Mouse (Mus musculus): ENCODE results near the gene Snx1. TPM values are rescaled to one million over a fixed set of nuclear protein-coding genes. Genes with fewer than 3 reads are reported as not detected.
A peak's percentile ranks its signal among the peaks of the same experiment; 100 is the strongest.

Snx1 gene
- polyA plus RNA-seq, 1 experiment from 2014 or later = 101 TPM

- DNase-seq (ENCODE audit: low spot score) = no peak
- 0 out of 2 replicates have a peak, but pooled peaks cover 3% of the 10 kb centered on the region for H3K9me3 ChIP-seq
- no peaks in the 10 kb centered on the region for H3K36me3 ChIP-seq
- H3K27me3 ChIP-seq (ENCODE audit: insufficient read depth, poor library complexity, severe bottlenecking) = peaks cover 29% of the 10 kb centered on the region
- H3K27ac ChIP-seq = no peak overlapping the region
- H3K4me1 ChIP-seq = peaks cover 14% of the 10 kb centered on the region
- WGBS = 87% methylated on average over 7 of the region's 7 CpGs
- no peak overlapping the region for H3K4me3 ChIP-seq
These were observed 53.6 kb downstream of the Snx1 start for GRCm38 (mm10) chr9:66072754-66073153.

GRCm38 (mm10) chr9:66070151-66070550 is 56.2 kb downstream of the Snx1 start:
- DNase-seq (ENCODE audit: low spot score) = no peak
- Histone ChIP-seq H3K4me1 (peaks cover 23% of the 10 kb centered on the region), H3K27ac (peak overlapping the region; percentile 72; the same call in 1 of the 2 replicates), H3K4me3 (peak overlapping the region; percentile 65; the same call in 1 of the 2 replicates), H3K9me3 (0 out of 2 replicates have a peak, but pooled peaks cover 3% of the 10 kb centered on the region), H3K27me3 (ENCODE audit: insufficient read depth, poor library complexity, severe bottlenecking) (peaks cover 43% of the 10 kb centered on the region), H3K36me3 (peaks cover 25% of the 10 kb centered on the region)
- WGBS = 80% methylated on average over 5 of the region's 5 CpGs

DNA sequence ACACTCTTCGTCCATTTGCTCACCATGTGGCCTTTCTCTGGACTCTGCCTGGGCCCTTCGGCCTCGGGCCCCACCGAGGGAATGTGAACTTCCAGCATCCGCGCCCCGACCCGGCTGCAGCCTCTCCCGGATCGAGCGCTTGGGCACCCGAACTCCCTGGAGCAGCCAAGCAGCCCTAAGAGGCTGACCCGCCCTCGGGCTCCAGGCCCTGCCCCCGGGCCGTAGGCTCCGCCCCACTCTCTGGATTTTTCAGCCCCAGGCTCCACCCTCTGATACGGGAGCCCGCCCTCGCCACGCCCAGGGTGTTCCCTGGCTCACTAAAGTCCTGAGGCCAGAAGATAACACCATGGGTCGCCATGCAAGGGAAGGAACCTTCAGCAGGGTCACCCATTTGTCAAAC is 56.8 kb downstream of the Snx1 start, which contains the start of gene Snx22:
Gene Snx22 (minus strand): TSS at position 137 of the 400 bp plus-strand sequence.
- DNase-seq (ENCODE audit: low spot score) = peak; percentile 96
- 0 out of 2 replicates have a peak, but pooled peaks cover 3% of the 10 kb centered on the region for H3K9me3 ChIP-seq
- H3K4me3 ChIP-seq = peak within 1 kb of the TSS; percentile 65
- H3K4me1 ChIP-seq = peaks cover 23% of the 10 kb centered on the region
- WGBS = under 1% methylated on average over 22 of the region's 22 CpGs
- peak within 1 kb of the TSS; percentile 72 for H3K27ac ChIP-seq
- peaks cover 43% of the 10 kb centered on the region for H3K27me3 ChIP-seq (ENCODE audit: insufficient read depth, poor library complexity, severe bottlenecking)
- H3K36me3 ChIP-seq = peaks cover 28% of the 10 kb centered on the region

DNA sequence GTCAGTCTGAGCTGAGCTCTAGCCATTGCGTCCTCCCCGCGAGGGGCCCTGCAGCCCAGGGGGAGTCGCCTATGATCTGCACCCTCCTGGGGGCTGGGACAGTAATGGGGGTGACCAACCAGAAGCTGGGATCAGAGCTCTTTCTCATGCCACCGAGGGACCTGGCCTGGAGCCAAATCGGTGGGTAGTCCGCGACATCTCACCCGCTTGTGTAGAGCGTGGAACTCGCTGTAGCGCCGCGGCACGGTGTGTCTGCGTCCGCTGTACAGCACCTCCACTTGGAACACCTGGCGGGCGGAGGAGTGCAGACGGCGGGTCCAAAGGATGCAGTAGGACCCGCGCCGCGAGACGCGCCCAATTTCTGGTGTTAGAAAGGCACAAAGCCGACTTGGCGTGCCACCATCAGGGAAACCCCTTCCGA is 57.4 kb downstream of the Snx1 start:
- H3K27ac ChIP-seq = peak overlapping the region; percentile 72
- no peaks in the 10 kb centered on the region for H3K9me3 ChIP-seq
- WGBS = 1% methylated on average over 30 of the region's 30 CpGs
- H3K27me3 ChIP-seq (ENCODE audit: insufficient read depth, poor library complexity, severe bottlenecking) = peaks cover 43% of the 10 kb centered on the region
- H3K36me3 ChIP-seq = peaks cover 34% of the 10 kb centered on the region
- no peak for DNase-seq (ENCODE audit: low spot score)
- H3K4me3 ChIP-seq = peak overlapping the region; percentile 65
- H3K4me1 ChIP-seq = peaks cover 23% of the 10 kb centered on the region

DNA sequence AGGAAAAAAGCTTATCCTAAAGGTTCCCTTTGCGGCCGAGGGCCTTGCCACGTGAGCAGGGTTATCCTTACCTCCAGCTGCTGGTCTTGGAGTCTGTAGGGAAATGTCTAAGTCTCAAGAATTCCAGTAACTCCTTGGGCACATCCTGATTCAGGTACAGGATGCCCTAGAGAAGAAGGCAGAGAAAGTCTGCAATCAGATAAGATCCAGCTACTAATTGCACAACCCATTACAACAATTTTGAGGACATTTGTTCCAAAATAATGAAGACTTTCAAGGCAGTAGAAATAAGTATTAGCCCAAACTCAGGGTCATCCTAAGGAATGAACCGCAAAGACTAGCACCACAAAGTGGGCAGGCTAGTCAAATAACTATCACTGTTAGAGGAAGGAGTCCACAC is 58.3 kb downstream of the Snx1 start:
- DNase-seq (ENCODE audit: low spot score) = no peak
- H3K4me1 ChIP-seq = peaks cover 23% of the 10 kb centered on the region
- H3K27ac ChIP-seq = no peak overlapping the region
- peaks cover 43% of the 10 kb centered on the region for H3K27me3 ChIP-seq (ENCODE audit: insufficient read depth, poor library complexity, severe bottlenecking)
- no peaks in the 10 kb centered on the region for H3K9me3 ChIP-seq
- WGBS = 53% methylated on average over 4 of the region's 4 CpGs
- H3K36me3 ChIP-seq = peaks cover 43% of the 10 kb centered on the region
- H3K4me3 ChIP-seq = no peak overlapping the region

DNA sequence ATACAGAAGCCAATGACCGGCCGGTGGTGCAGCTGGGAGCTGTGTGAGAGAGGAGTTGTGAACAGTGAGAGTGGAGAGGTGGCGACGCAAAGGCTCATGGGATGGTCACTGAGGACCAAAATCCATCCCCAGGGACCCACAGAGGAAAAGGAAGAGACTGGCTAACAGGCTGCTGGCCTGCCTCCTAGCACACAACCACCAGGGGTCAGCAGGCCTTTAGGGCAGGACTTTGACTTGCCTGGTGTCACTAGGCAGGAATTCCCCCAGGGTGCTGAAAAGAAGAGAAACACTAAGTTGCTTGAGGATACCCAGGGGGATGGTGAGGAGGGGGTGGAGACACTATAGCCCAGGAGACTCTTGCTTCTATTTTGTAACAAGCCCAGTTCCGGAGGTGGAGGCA is 58.8 kb downstream of the Snx1 start:
- H3K4me1 ChIP-seq = peaks cover 28% of the 10 kb centered on the region
- no peaks in the 10 kb centered on the region for H3K9me3 ChIP-seq
- H3K36me3 ChIP-seq = peaks cover 48% of the 10 kb centered on the region
- no peak overlapping the region for H3K4me3 ChIP-seq
- WGBS = 18% methylated on average over 5 of the region's 5 CpGs
- H3K27ac ChIP-seq = no peak overlapping the region
- peak; percentile 84 for DNase-seq (ENCODE audit: low spot score)
- peaks cover 43% of the 10 kb centered on the region for H3K27me3 ChIP-seq (ENCODE audit: insufficient read depth, poor library complexity, severe bottlenecking)

DNA sequence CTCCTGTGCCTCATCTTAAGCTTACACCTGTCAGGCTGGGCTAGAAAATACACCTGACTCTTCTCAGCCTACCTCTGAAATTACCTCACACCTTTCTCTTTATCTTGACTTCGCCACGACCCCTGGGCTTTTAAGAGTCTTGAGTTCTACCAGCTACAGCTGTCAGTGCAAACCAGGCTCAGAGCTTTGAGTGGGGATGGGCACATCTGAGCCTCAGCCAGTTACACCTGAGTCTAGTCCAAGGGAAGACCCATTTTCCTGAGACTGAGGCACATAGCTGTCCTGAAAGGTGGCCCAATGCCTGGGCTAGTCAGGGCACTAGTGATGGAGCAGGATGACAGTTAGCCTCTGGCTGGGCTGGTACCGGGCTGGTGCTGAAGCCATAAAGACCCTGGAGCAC is 59.6 kb downstream of the Snx1 start:
- Histone ChIP-seq H3K27me3 (ENCODE audit: insufficient read depth, poor library complexity, severe bottlenecking) (peaks cover 43% of the 10 kb centered on the region), H3K4me1 (peaks cover 30% of the 10 kb centered on the region), H3K9me3 (no peaks in the 10 kb centered on the region), H3K36me3 (peaks cover 54% of the 10 kb centered on the region), H3K4me3 (no peak overlapping the region), H3K27ac (no peak overlapping the region)
- no peak for DNase-seq (ENCODE audit: low spot score)
- 80% methylated on average over 3 of the region's 3 CpGs for WGBS

GRCm38 (mm10) chr9:66064316-66064715 is 62.1 kb downstream of the Snx1 start:
- no peak for DNase-seq (ENCODE audit: low spot score)
- H3K36me3 ChIP-seq = peaks cover 54% of the 10 kb centered on the region
- H3K4me3 ChIP-seq = no peak overlapping the region
- H3K9me3 ChIP-seq = no peaks in the 10 kb centered on the region
- peaks cover 36% of the 10 kb centered on the region for H3K4me1 ChIP-seq
- no peak overlapping the region for H3K27ac ChIP-seq
- 96% methylated on average over 11 of the region's 11 CpGs for WGBS
- peaks cover 30% of the 10 kb centered on the region for H3K27me3 ChIP-seq (ENCODE audit: insufficient read depth, poor library complexity, severe bottlenecking)

DNA sequence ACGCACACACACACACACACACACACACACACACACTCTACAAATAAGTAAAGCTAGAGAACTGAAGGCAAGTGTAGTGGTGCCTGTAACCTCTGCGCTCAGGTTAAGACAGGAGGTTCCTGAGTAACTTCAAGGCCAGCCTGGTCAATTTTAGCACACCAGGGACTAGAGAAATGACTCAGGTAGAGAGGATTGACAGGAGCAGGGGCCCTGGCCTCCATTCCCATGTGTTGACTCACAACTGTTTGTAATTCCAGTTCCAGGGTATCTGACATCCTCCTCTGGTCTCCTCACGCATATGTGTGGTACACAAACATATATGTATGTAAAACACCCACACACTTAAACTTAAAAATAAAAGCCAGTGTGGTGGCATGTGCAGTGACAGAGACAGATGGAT is 62.9 kb downstream of the Snx1 start:
- WGBS = 95% methylated on average over 3 of the region's 3 CpGs
- Histone ChIP-seq H3K9me3 (no peaks in the 10 kb centered on the region), H3K4me3 (no peak overlapping the region), H3K27ac (no peak overlapping the region), H3K27me3 (ENCODE audit: insufficient read depth, poor library complexity, severe bottlenecking) (peaks cover 21% of the 10 kb centered on the region), H3K36me3 (peaks cover 54% of the 10 kb centered on the region), H3K4me1 (peaks cover 34% of the 10 kb centered on the region)
- no peak for DNase-seq (ENCODE audit: low spot score)

DNA sequence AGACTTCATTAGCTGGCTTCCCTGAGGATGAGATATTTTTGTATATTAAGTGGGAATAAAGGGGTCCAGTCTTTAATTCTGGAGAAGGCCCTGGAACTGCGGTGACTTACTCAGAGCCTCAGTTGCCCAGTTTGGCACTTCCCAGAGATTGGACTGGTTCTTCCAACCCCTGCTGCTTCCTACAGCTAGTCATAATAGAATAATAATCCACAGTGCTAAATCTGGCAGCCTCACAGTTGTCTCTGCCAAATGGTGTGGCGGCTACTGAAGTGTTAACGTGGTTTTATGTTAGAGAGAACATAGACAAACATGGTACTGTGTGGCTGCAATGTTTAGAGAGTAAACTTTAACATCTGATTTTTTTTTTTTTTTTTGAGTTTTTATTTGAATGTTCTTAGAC is 64.7 kb downstream of the Snx1 start:
- H3K27ac ChIP-seq = peak overlapping the region; percentile 93

GRCm38 (mm10) chr9:66060986-66061385 is 65.4 kb downstream of the Snx1 start:
- Histone ChIP-seq H3K27ac (peak overlapping the region; percentile 93), H3K27me3 (ENCODE audit: insufficient read depth, poor library complexity, severe bottlenecking) (no peaks in the 10 kb centered on the region), H3K4me3 (peak overlapping the region; percentile 85), H3K36me3 (peaks cover 37% of the 10 kb centered on the region), H3K4me1 (peaks cover 23% of the 10 kb centered on the region), H3K9me3 (no peaks in the 10 kb centered on the region)
- DNase-seq (ENCODE audit: low spot score) = no peak
- 38% methylated on average over 4 of the region's 4 CpGs for WGBS

More for the DNA sequence above, 64.7 kb downstream of the Snx1 start:
- DNase-seq (ENCODE audit: low spot score) = no peak
- Histone ChIP-seq H3K27me3 (ENCODE audit: insufficient read depth, poor library complexity, severe bottlenecking) (peaks cover 3% of the 10 kb centered on the region; the same call in 1 of the 2 replicates), H3K9me3 (no peaks in the 10 kb centered on the region), H3K4me3 (peak overlapping the region; percentile 85), H3K36me3 (peaks cover 44% of the 10 kb centered on the region), H3K4me1 (peaks cover 23% of the 10 kb centered on the region)
- WGBS = 100% methylated on average over 3 of the region's 3 CpGs

GRCm38 (mm10) chr9:66060308-66060647 is 66.1 kb downstream of the Snx1 start:
- Histone ChIP-seq H3K4me1 (peaks cover 23% of the 10 kb centered on the region), H3K36me3 (peaks cover 30% of the 10 kb centered on the region), H3K27ac (peak overlapping the region; percentile 93), H3K27me3 (ENCODE audit: insufficient read depth, poor library complexity, severe bottlenecking) (no peaks in the 10 kb centered on the region), H3K9me3 (no peaks in the 10 kb centered on the region), H3K4me3 (peak overlapping the region; percentile 85)
- no peak for DNase-seq (ENCODE audit: low spot score)
- under 1% methylated on average over 20 of the region's 20 CpGs for WGBS

- Histone ChIP-seq H3K36me3 (peaks cover 26% of the 10 kb centered on the region), H3K4me3 (peak within 1 kb of the TSS; percentile 85), H3K27ac (peak within 1 kb of the TSS; percentile 93), H3K27me3 (ENCODE audit: insufficient read depth, poor library complexity, severe bottlenecking) (no peaks in the 10 kb centered on the region), H3K9me3 (no peaks in the 10 kb centered on the region), H3K4me1 (peaks cover 23% of the 10 kb centered on the region)
- 1% methylated on average over 51 of the region's 51 CpGs for WGBS
- DNase-seq (ENCODE audit: low spot score) = peak; percentile 99
These were observed 66.6 kb downstream of the Snx1 start, which contains the start of gene Ppib for GRCm38 (mm10) chr9:66059583-66060307. TSS of gene Ppib (plus strand) at chr9:66060222.

Measured in heart, embryonic 10.5 days (tissue).